In the genomic region with DNA sequence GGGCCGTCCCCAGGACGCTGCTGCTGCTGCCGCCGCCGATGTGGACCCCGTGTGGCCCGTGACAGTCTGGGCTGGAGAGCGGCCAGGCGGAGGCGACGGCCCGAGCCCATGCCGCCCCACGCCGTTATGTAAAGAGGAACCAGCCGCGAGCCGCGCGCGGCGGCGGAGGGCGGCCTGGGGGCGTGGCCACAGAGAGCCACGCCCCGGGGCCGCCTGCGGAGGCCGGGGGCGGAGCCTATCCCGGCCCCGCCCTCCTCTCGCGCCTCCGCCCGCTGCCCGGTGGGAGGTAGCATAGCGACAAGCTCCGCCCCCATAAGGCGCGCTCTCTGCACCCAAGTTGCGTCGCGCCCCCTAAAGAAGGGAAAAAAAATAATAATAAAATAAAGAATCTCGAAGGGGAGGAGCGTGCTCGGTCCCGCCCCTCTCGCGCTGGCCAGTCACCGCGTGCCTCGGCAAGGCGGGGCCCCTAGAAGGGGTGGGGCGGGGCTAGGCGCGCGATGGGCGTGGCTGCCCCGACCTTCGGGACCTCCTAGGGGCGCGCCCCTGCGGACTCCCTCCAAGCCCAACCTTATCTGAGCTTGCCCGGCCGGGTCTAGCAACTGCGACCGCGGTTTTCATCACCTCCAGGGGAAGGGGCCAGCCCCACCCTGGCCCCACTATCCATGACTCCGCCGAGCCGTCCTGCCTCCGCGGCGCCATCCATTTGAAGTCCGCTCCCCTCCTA, we compare ENCODE assay signal across 8 mouse cellular contexts. TPM values are rescaled to one million over a fixed set of nuclear protein-coding genes. Genes with fewer than 3 reads are reported as not detected.
DNase-seq lines count a peak whose midpoint lies in the region; ATAC-seq and TF ChIP-seq lines count a peak whose summit lies in the region.

No protein-coding gene starts in this region.

- H3K9me3 ChIP-seq in heart, embryonic 13.5 days, result no peaks in the 10 kb centered on the region
- H3K9me3 ChIP-seq in liver, embryonic 14.5 days (ENCODE audit: control insufficient read depth, low read length), result no peaks in the 10 kb centered on the region
- H3K9me3 ChIP-seq in stomach, embryonic 15.5 days, result no peaks in the 10 kb centered on the region

- peaks cover 14% of the 10 kb centered on the region for H3K4me1 ChIP-seq in brown adipose tissue, adult 24 weeks (ENCODE audit: control insufficient read depth, insufficient read depth, insufficient read length, low read length)
- H3K4me1 ChIP-seq in heart, embryonic 13.5 days, result peaks cover 63% of the 10 kb centered on the region
- H3K4me1 ChIP-seq in liver, embryonic 14.5 days (replicated peaks; ENCODE audit: control insufficient read depth in 2 of 2, insufficient read depth in 2 of 2, low read length in 1 of 2), result peaks cover 27 to 31% of the 10 kb centered on the region in 2 experiments
- H3K4me1 ChIP-seq in stomach, embryonic 15.5 days, result peaks cover 55% of the 10 kb centered on the region

- no peaks in the 10 kb centered on the region for H3K36me3 ChIP-seq in heart, embryonic 13.5 days
- H3K36me3 ChIP-seq in liver, embryonic 14.5 days (replicated peaks; ENCODE audit: control insufficient read depth, insufficient read depth, low read depth), result no peaks in the 10 kb centered on the region
- H3K36me3 ChIP-seq in stomach, embryonic 15.5 days, result no peaks in the 10 kb centered on the region

- H3K4me3 ChIP-seq in brown adipose tissue, adult 24 weeks (ENCODE audit: insufficient read depth, low read depth, low read length), result peak overlapping the region; percentile 98
- peak overlapping the region; percentile 90 for H3K4me3 ChIP-seq in heart, embryonic 13.5 days
- H3K4me3 ChIP-seq in liver, embryonic 14.5 days (ENCODE audit: insufficient read depth in 1 of 2, low read depth in 2 of 2, low read length in 2 of 2), result peak overlapping the region; percentile 80 to 92
- peak overlapping the region; percentile 61 for H3K4me3 ChIP-seq in stomach, embryonic 15.5 days (replicated peaks)

- peak; percentile 74 for ATAC-seq in CD4-positive, CD25-positive, alpha-beta regulatory T cell, adult 4 months
- ATAC-seq in erythroid progenitor cell, adult 5-6 weeks (replicated peaks; ENCODE audit: low FRiP score, poor library complexity, severe bottlenecking), result peak; percentile 77
- peak; percentile 87 for ATAC-seq in heart, embryonic 13.5 days (ENCODE audit: extremely low read depth, insufficient number of reproducible peaks, low FRiP score, low TSS enrichment)
- peak; percentile 85 for ATAC-seq in liver, embryonic 14.5 days (ENCODE audit: insufficient read depth)
- ATAC-seq in stomach, embryonic 15.5 days (ENCODE audit: insufficient read depth, low FRiP score, low read depth), result peak; percentile 83

- no peak for TF ChIP-seq EP300 in liver, embryonic 14.5 days (IDR thresholded peaks at IDR 0.05; ENCODE audit: low read depth)

- TF ChIP-seq CTCF in liver, embryonic 14.5 days (IDR thresholded peaks at IDR 0.05; ENCODE audit: low read depth), result no peak

- H3K27me3 ChIP-seq in heart, embryonic 13.5 days (replicated peaks), result no peaks in the 10 kb centered on the region
- H3K27me3 ChIP-seq in liver, embryonic 14.5 days (ENCODE audit: control insufficient read depth, insufficient read depth, low read length), result peaks cover 3% of the 10 kb centered on the region; the same call in 1 of the 2 replicates
- H3K27me3 ChIP-seq in stomach, embryonic 15.5 days (replicated peaks), result no peaks in the 10 kb centered on the region

- H3K9ac ChIP-seq in heart, embryonic 13.5 days, result peak overlapping the region; percentile 93
- H3K9ac ChIP-seq in liver, embryonic 14.5 days (replicated peaks), result peak overlapping the region; percentile 77
- peak overlapping the region; percentile 60 for H3K9ac ChIP-seq in stomach, embryonic 15.5 days

- DNase-seq in kidney, postnatal 10 days, result peak; percentile 97
- DNase-seq in liver, embryonic 14.5 days (ENCODE audit: low read depth in 3 of 3, low spot score in 3 of 3), result peak; percentile 82 to 87 (median 84)
- peak; percentile 87 for DNase-seq in neural tube, embryonic 10.5 days (ENCODE audit: extremely low spot score, low spot score)

- under 1% methylated on average over 71 of the region's 77 CpGs for WGBS in heart, embryonic 13.5 days
- WGBS in liver, embryonic 14.5 days (ENCODE audit: insufficient replicate concordance), result under 1% methylated on average over 73 of the region's 77 CpGs
- under 1% methylated on average over 65 of the region's 77 CpGs for WGBS in stomach, embryonic 15.5 days

- peak overlapping the region; percentile 95 for H3K27ac ChIP-seq in brown adipose tissue, adult 24 weeks (replicated peaks; ENCODE audit: low read depth, low read length)
- H3K27ac ChIP-seq in heart, embryonic 13.5 days (replicated peaks), result peak overlapping the region; percentile 91
- peak overlapping the region; percentile 65 for H3K27ac ChIP-seq in liver, embryonic 14.5 days
- H3K27ac ChIP-seq in stomach, embryonic 15.5 days, result peak overlapping the region; percentile 92

- H3K4me2 ChIP-seq in heart, embryonic 13.5 days, result peak overlapping the region; percentile 98
- peak overlapping the region; percentile 84 for H3K4me2 ChIP-seq in liver, embryonic 14.5 days (ENCODE audit: low read depth)
- peak overlapping the region; percentile 85 for H3K4me2 ChIP-seq in stomach, embryonic 15.5 days

RNA-seq across cellular contexts. Expression of gene Sh2b3, which starts 0.6 kb away (rescaled TPM):
- polyA plus RNA-seq in CD4-positive, CD25-positive, alpha-beta regulatory T cell, adult 4 months (2017; shearing (Covaris generic)), result 10 to 100 TPM; 10.2 to 12.1 TPM
- polyA plus RNA-seq in brown adipose tissue, adult 24 weeks (2012; ENCODE audit: insufficient read depth, insufficient read length, missing spikeins), result 7.9 and 8.2 TPM in 2 replicates
- 12.2 and 14.1 TPM in 2 replicates for total RNA-seq in erythroid progenitor cell, adult 5-6 weeks (2015; ENCODE audit: low replicate concordance)
- total RNA-seq in erythroid progenitor cell, adult 5-6 weeks (2017; ENCODE audit: low replicate concordance), result 4.4 and 4.6 TPM in 2 replicates
- polyA plus RNA-seq in heart, embryonic 13.5 days (2015; fragmentation: Nextera tagmentation; extraction: Ambion mirVana), result 13.3 and 14.7 TPM in 2 replicates
- 7.2 and 8.6 TPM in 2 replicates for polyA plus RNA-seq in liver, embryonic 14.5 days (2012; rRNA removed)
- 5.4 and 5.6 TPM in 2 replicates for polyA plus RNA-seq in liver, embryonic 14.5 days (2014; fragmentation: Nextera tagmentation; extraction: Ambion mirVana)
- 15.7 and 16.0 TPM in 2 replicates for polyA plus RNA-seq in stomach, embryonic 15.5 days (2015; fragmentation: Nextera tagmentation; extraction: Ambion mirVana)

RNA-seq across cellular contexts. Expression of gene Pheta1, which starts 11.9 kb away (rescaled TPM):
- polyA plus RNA-seq in CD4-positive, CD25-positive, alpha-beta regulatory T cell, adult 4 months (2017; shearing (Covaris generic)), result under 1 TPM; 0.47 to 0.86 TPM
- 2.5 and 3.0 TPM in 2 replicates for polyA plus RNA-seq in brown adipose tissue, adult 24 weeks (2012; ENCODE audit: insufficient read depth, insufficient read length, missing spikeins)
- not detected in 2 replicates for total RNA-seq in erythroid progenitor cell, adult 5-6 weeks (2015; ENCODE audit: low replicate concordance)
- 0.13 TPM in 1 of 2 replicates, not detected in the other for total RNA-seq in erythroid progenitor cell, adult 5-6 weeks (2017; ENCODE audit: low replicate concordance)
- polyA plus RNA-seq in heart, embryonic 13.5 days (2015; fragmentation: Nextera tagmentation; extraction: Ambion mirVana), result 14.9 and 17.2 TPM in 2 replicates
- 2.4 and 2.8 TPM in 2 replicates for polyA plus RNA-seq in liver, embryonic 14.5 days (2012; rRNA removed)
- 2.4 and 2.6 TPM in 2 replicates for polyA plus RNA-seq in liver, embryonic 14.5 days (2014; fragmentation: Nextera tagmentation; extraction: Ambion mirVana)
- polyA plus RNA-seq in stomach, embryonic 15.5 days (2015; fragmentation: Nextera tagmentation; extraction: Ambion mirVana), result 23.7 and 26.1 TPM in 2 replicates

Comparison
In these comparisons a context has a peak if more than half of its experiments do, and no peak if none do; other contexts are left out.
1. Peak in every context shown above with its lines: DNase-seq, ATAC-seq, H3K4me3 ChIP-seq and H3K27ac ChIP-seq.